ENCODE assay signal across 21 mouse cellular contexts in the genomic region with DNA sequence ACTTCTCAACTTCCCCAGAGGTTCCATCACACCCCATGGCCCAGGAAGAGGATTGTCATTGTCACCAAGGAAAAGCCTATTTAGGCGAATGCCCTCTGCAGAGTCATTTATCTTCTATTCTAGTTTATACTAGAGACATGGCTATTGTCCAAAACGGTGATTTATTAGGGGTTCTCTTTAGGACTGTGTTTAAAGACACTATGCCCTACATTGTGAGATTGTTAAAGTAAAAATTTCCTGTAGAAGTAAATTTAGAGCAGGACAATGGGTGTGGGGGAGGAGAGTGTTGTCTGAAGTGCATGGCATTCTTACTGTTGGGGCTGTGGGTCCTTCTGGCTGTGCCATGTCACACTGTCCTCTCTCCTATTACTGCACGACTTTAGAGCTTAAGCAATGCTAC.
A peak's percentile ranks its signal among the peaks of the same experiment; 100 is the strongest.
DNase-seq lines count a peak whose midpoint lies in the region; ATAC-seq lines count a peak whose summit lies in the region.
"Had no signal": no experiment of that assay in that cellular context is flagged by ENCODE, and none has a peak within 500 bp of the region (broad histone marks: within the 10 kb centered on the region; RNA-seq: fewer than 3 reads in every experiment).

No protein-coding gene starts in this region.

- H3K27ac ChIP-seq in lung, embryonic 16.5 days (ENCODE audit: low read length), result no peak overlapping the region
- no peak overlapping the region for H3K27ac ChIP-seq in neural tube, embryonic 12.5 days
- no peak overlapping the region for H3K27ac ChIP-seq in neural tube, embryonic 15.5 days (replicated peaks)
- H3K27ac ChIP-seq: embryonic facial prominence, embryonic 10.5 days; forebrain, embryonic 15.5 days; heart, embryonic 10.5 days; hindbrain, embryonic 12.5 days had no signal

- no peaks in the 10 kb centered on the region for H3K27me3 ChIP-seq in lung, embryonic 16.5 days (ENCODE audit: control insufficient read depth, insufficient read depth, low read depth, low read length)
- H3K27me3 ChIP-seq in neural tube, embryonic 12.5 days (replicated peaks), result no peaks in the 10 kb centered on the region
- no peaks in the 10 kb centered on the region for H3K27me3 ChIP-seq in neural tube, embryonic 15.5 days (replicated peaks)
- H3K27me3 ChIP-seq: forebrain, embryonic 15.5 days; hindbrain, embryonic 12.5 days had no signal

- no peaks in the 10 kb centered on the region for H3K4me1 ChIP-seq in lung, embryonic 16.5 days (replicated peaks; ENCODE audit: control insufficient read depth, insufficient read depth, low read length)
- H3K4me1 ChIP-seq in neural tube, embryonic 12.5 days, result peaks cover 10% of the 10 kb centered on the region
- H3K4me1 ChIP-seq in neural tube, embryonic 15.5 days, result no peaks in the 10 kb centered on the region
- H3K4me1 ChIP-seq: forebrain, embryonic 15.5 days; hindbrain, embryonic 12.5 days had no signal

- DNase-seq in lung, adult 18-20 months, result no peak
- DNase-seq in lung, postnatal 25 days (ENCODE audit: low spot score), result peak; percentile 8
- DNase-seq in right cerebral cortex, adult 2 months (ENCODE audit: low spot score in 2 of 2), result no peak
- DNase-seq: adrenal gland, adult 8-10 months; adrenal gland, postnatal 36 days; cerebellum, adult 2 months; cerebellum, postnatal 10 days; gastrocnemius, postnatal 36 days; heart, adult 11 months; heart, postnatal 10 days; heart, postnatal 4 days had no signal

- no peaks in the 10 kb centered on the region for H3K9me3 ChIP-seq in lung, embryonic 16.5 days (ENCODE audit: control insufficient read depth, low read length)
- no peaks in the 10 kb centered on the region for H3K9me3 ChIP-seq in neural tube, embryonic 12.5 days
- no peaks in the 10 kb centered on the region for H3K9me3 ChIP-seq in neural tube, embryonic 15.5 days (replicated peaks)
- H3K9me3 ChIP-seq: embryonic facial prominence, embryonic 10.5 days; forebrain, embryonic 15.5 days; heart, embryonic 10.5 days; hindbrain, embryonic 12.5 days had no signal

- WGBS in lung, embryonic 16.5 days, result 31% methylated on average over 3 of the region's 3 CpGs
- 40% methylated on average over 3 of the region's 3 CpGs for WGBS in neural tube, embryonic 12.5 days
- WGBS in neural tube, embryonic 15.5 days, result 8% methylated on average over 3 of the region's 3 CpGs

- H3K9ac ChIP-seq in lung, embryonic 16.5 days (ENCODE audit: low read length), result no peak overlapping the region
- H3K9ac ChIP-seq in neural tube, embryonic 12.5 days, result no peak overlapping the region
- no peak overlapping the region for H3K9ac ChIP-seq in neural tube, embryonic 15.5 days (replicated peaks)
- H3K9ac ChIP-seq: forebrain, embryonic 15.5 days; hindbrain, embryonic 12.5 days had no signal

- H3K36me3 ChIP-seq in lung, embryonic 16.5 days (ENCODE audit: control insufficient read depth, insufficient read depth, low read length), result no peaks in the 10 kb centered on the region
- H3K36me3 ChIP-seq in neural tube, embryonic 12.5 days, result no peaks in the 10 kb centered on the region
- no peaks in the 10 kb centered on the region for H3K36me3 ChIP-seq in neural tube, embryonic 15.5 days
- H3K36me3 ChIP-seq: embryonic facial prominence, embryonic 10.5 days; forebrain, embryonic 15.5 days; heart, embryonic 10.5 days; hindbrain, embryonic 12.5 days had no signal

- peak; percentile 71; the same call in 1 of the 2 replicates for ATAC-seq in lung, embryonic 16.5 days (ENCODE audit: low read depth)
- ATAC-seq in neural tube, embryonic 12.5 days (ENCODE audit: low FRiP score, low read depth), result peak; percentile 48; the same call in 1 of the 2 replicates
- ATAC-seq in neural tube, embryonic 15.5 days (ENCODE audit: low FRiP score), result no peak
- ATAC-seq in erythroblast, adult 5-6 weeks (replicated peaks; ENCODE audit: low FRiP score, poor library complexity, severe bottlenecking), result no peak
- ATAC-seq: forebrain, embryonic 15.5 days; hindbrain, embryonic 16.5 days had no signal

- no peak overlapping the region for H3K4me2 ChIP-seq in lung, embryonic 16.5 days (ENCODE audit: low read depth, low read length)
- no peak overlapping the region for H3K4me2 ChIP-seq in neural tube, embryonic 12.5 days (replicated peaks)
- H3K4me2 ChIP-seq in neural tube, embryonic 15.5 days, result no peak overlapping the region
- H3K4me2 ChIP-seq: forebrain, embryonic 15.5 days; hindbrain, embryonic 12.5 days had no signal

- no peak overlapping the region for H3K4me3 ChIP-seq in lung, embryonic 16.5 days (ENCODE audit: low read length)
- H3K4me3 ChIP-seq in neural tube, embryonic 12.5 days, result no peak overlapping the region
- no peak overlapping the region for H3K4me3 ChIP-seq in neural tube, embryonic 15.5 days (replicated peaks)
- H3K4me3 ChIP-seq: embryonic facial prominence, embryonic 10.5 days; erythroblast, embryonic 14.5 days; forebrain, embryonic 15.5 days; heart, embryonic 10.5 days; hindbrain, embryonic 12.5 days had no signal

Comparison
In these comparisons a context has a peak if more than half of its experiments do, and no peak if none do; other contexts are left out.
1. ATAC-seq: peak in lung, embryonic 16.5 days (single experiment) and neural tube, embryonic 12.5 days (single experiment); none in neural tube, embryonic 15.5 days (single experiment) and erythroblast, adult 5-6 weeks (single experiment).